Mouse (Mus musculus) megakaryocyte, embryonic 14.5 days (primary cell): ENCODE results near the gene Klf2. TPM values are rescaled to one million over a fixed set of nuclear protein-coding genes. Genes with fewer than 3 reads are reported as not detected.

Experiments
- H3K27me3 ChIP-seq: replicated peaks from 2 replicates; pipeline ENCODE3; 2012; ENCODE audit warnings: inconsistent platforms
- H3K36me3 ChIP-seq: replicated peaks from 2 replicates; pipeline ENCODE3; 2012; ENCODE audit warnings: low read length, inconsistent platforms, mixed read lengths
- H3K4me1 ChIP-seq: 2 replicates; pipeline ENCODE4 v1.6.1; 2012; ENCODE audit warnings: inconsistent platforms
- H3K4me3 ChIP-seq: replicated peaks from 2 replicates; pipeline ENCODE3; 2012; ENCODE audit warnings: moderate library complexity, mild to moderate bottlenecking, inconsistent platforms
- H3K9me3 ChIP-seq: 2 replicates; pipeline ENCODE4 v1.6.1; 2012; ENCODE audit warnings: inconsistent platforms
- FLI1 ChIP-seq: IDR thresholded peaks from 2 replicates; pipeline ENCODE4 v1.6.1; 2012; ENCODE audit warnings: low read length, inconsistent platforms, mixed read lengths
- GATA1 ChIP-seq: IDR thresholded peaks from 3 replicates; pipeline ENCODE4 v1.6.1; 2012; ENCODE audit warnings: mixed read lengths, low read length, inconsistent platforms, borderline replicate concordance
- polyA plus RNA-seq: library from polyadenylated mRNA; stranded (reverse); fragments of >175 nt; gene quantifications from 2 replicates; pipeline ENCODE4 v1.2.3, GENCODE M21; 2012; ENCODE audit warnings: low replicate concordance; ENCODE audit not compliant: insufficient read depth

The Klf2 gene
- polyA plus RNA-seq, 1 experiment, result 29.5 TPM

GRCm38 (mm10) chr8:72330806-72331516 lies 12.1 kb downstream of the Klf2 start:
- H3K4me1 ChIP-seq, result peaks cover 39% of the 10 kb centered on the region
- peaks cover 35% of the 10 kb centered on the region for H3K27me3 ChIP-seq
- H3K36me3 ChIP-seq, result peaks cover 9% of the 10 kb centered on the region
- H3K9me3 ChIP-seq, result no peaks in the 10 kb centered on the region
- TF ChIP-seq GATA1, result no peak
- TF ChIP-seq FLI1, result no peak
- peak overlapping the region; percentile 78 for H3K4me3 ChIP-seq

- no peak for TF ChIP-seq FLI1
- no peak for TF ChIP-seq GATA1
These were observed 12.8 kb downstream of the Klf2 start for GRCm38 (mm10) chr8:72331631-72332030.

GRCm38 (mm10) chr8:72333429-72334143 lies 14.8 kb downstream of the Klf2 start:
- Histone ChIP-seq H3K36me3 (peaks cover 33% of the 10 kb centered on the region), H3K4me3 (no peak overlapping the region), H3K9me3 (no peaks in the 10 kb centered on the region), H3K27me3 (peaks cover 24% of the 10 kb centered on the region), H3K4me1 (peaks cover 33% of the 10 kb centered on the region)
- TF ChIP-seq FLI1, result no peak
- no peak for TF ChIP-seq GATA1

More at GRCm38 (mm10) chr8:72331631-72332030, 12.8 kb downstream of the Klf2 start:
- H3K4me1 ChIP-seq, result peaks cover 33% of the 10 kb centered on the region
- H3K27me3 ChIP-seq, result peaks cover 29% of the 10 kb centered on the region
- no peaks in the 10 kb centered on the region for H3K9me3 ChIP-seq
- H3K36me3 ChIP-seq, result peaks cover 15% of the 10 kb centered on the region
- H3K4me3 ChIP-seq, result peak overlapping the region; percentile 56

- H3K36me3 ChIP-seq, result peaks cover 39% of the 10 kb centered on the region
These were observed 15.4 kb downstream of the Klf2 start for GRCm38 (mm10) chr8:72334144-72334641.

GRCm38 (mm10) chr8:72336273-72336672 lies 17.4 kb downstream of the Klf2 start:
- H3K4me1 ChIP-seq, result peaks cover 12% of the 10 kb centered on the region
- peaks cover 59% of the 10 kb centered on the region for H3K36me3 ChIP-seq
- no peak overlapping the region for H3K4me3 ChIP-seq
- no peak for TF ChIP-seq GATA1
- TF ChIP-seq FLI1, result no peak
- peaks cover 9% of the 10 kb centered on the region for H3K27me3 ChIP-seq
- H3K9me3 ChIP-seq, result no peaks in the 10 kb centered on the region

More at GRCm38 (mm10) chr8:72334144-72334641, 15.4 kb downstream of the Klf2 start:
- H3K27me3 ChIP-seq, result peaks cover 23% of the 10 kb centered on the region
- H3K4me3 ChIP-seq, result no peak overlapping the region
- H3K9me3 ChIP-seq, result no peaks in the 10 kb centered on the region
- TF ChIP-seq FLI1 (no peak), GATA1 (no peak)
- H3K4me1 ChIP-seq, result peaks cover 33% of the 10 kb centered on the region

- no peak for TF ChIP-seq FLI1
- no peak for TF ChIP-seq GATA1
These were observed 18.2 kb downstream of the Klf2 start for GRCm38 (mm10) chr8:72337034-72337433.

GRCm38 (mm10) chr8:72342556-72343300 lies 23.9 kb downstream of the Klf2 start:
- no peak for TF ChIP-seq FLI1
- no peak for TF ChIP-seq GATA1
- Histone ChIP-seq H3K4me3 (no peak overlapping the region), H3K9me3 (no peaks in the 10 kb centered on the region), H3K36me3 (peaks cover 97% of the 10 kb centered on the region), H3K27me3 (no peaks in the 10 kb centered on the region), H3K4me1 (peaks cover 2% of the 10 kb centered on the region; the same call in 1 of the 2 replicates)

More at GRCm38 (mm10) chr8:72337034-72337433, 18.2 kb downstream of the Klf2 start:
- peaks cover 67% of the 10 kb centered on the region for H3K36me3 ChIP-seq
- peaks cover 7% of the 10 kb centered on the region for H3K27me3 ChIP-seq
- H3K4me1 ChIP-seq, result peaks cover 4% of the 10 kb centered on the region; the same call in 1 of the 2 replicates
- H3K4me3 ChIP-seq, result no peak overlapping the region
- no peaks in the 10 kb centered on the region for H3K9me3 ChIP-seq

GRCm38 (mm10) chr8:72343725-72344124 lies 24.9 kb downstream of the Klf2 start:
- H3K36me3 ChIP-seq, result peaks cover 97% of the 10 kb centered on the region
- no peak for TF ChIP-seq FLI1
- no peak for TF ChIP-seq GATA1
- peaks cover 3% of the 10 kb centered on the region for H3K27me3 ChIP-seq
- H3K4me3 ChIP-seq, result no peak overlapping the region
- H3K4me1 ChIP-seq, result peaks cover 7% of the 10 kb centered on the region; the same call in 1 of the 2 replicates
- H3K9me3 ChIP-seq, result no peaks in the 10 kb centered on the region

GRCm38 (mm10) chr8:72347553-72347952 lies 28.7 kb downstream of the Klf2 start:
- Histone ChIP-seq H3K9me3 (no peaks in the 10 kb centered on the region), H3K27me3 (peaks cover 13% of the 10 kb centered on the region), H3K36me3 (peaks cover 78% of the 10 kb centered on the region), H3K4me1 (peaks cover 17% of the 10 kb centered on the region), H3K4me3 (no peak overlapping the region)
- TF ChIP-seq FLI1, result no peak
